Mouse (Mus musculus) CH12.LX (cell line): ENCODE data around the gene Snrpd2. TPM values are rescaled to one million over a fixed set of nuclear protein-coding genes. Genes with fewer than 3 reads are reported as not detected.
"Not testable (repeated sequence)": the region's sequence is repeated elsewhere in the genome, so short reads cannot be mapped to it uniquely, and the experiment has no call there.

Experiments
- DNase-seq: peaks from one replicate; pipeline ENCODE4 v3.0.0-alpha.2; 2013; ENCODE audit errors: extremely low read depth
- H3K27ac ChIP-seq: 2 replicates; pipeline ENCODE4 v1.5.1; 2012; ENCODE audit warnings: low read depth, mild to moderate bottlenecking, control low read depth, moderate library complexity; ENCODE audit not compliant: insufficient read depth
- H3K27me3 ChIP-seq: replicated peaks from 2 replicates; pipeline ENCODE3; 2012; ENCODE audit warnings: inconsistent platforms
- H3K36me3 ChIP-seq, 2 experiments: replicated peaks in 1 of 2; 2 replicates each; pipeline versions ENCODE3 to v1.6.1; 2012; ENCODE audit warnings: inconsistent platforms in 1 of 2, low read length in 1 of 2, mild to moderate bottlenecking in 1 of 2, mixed read lengths in 1 of 2, moderate library complexity in 1 of 2; ENCODE audit not compliant: control insufficient read depth in 1 of 2, insufficient read depth in 1 of 2
- H3K4me1 ChIP-seq, 2 experiments: 2 replicates each; pipeline ENCODE4 v1.6.1; 2012; ENCODE audit warnings: inconsistent platforms in 1 of 2, moderate library complexity in 1 of 2; ENCODE audit not compliant: insufficient read depth in 2 of 2, control insufficient read depth in 1 of 2
- H3K4me2 ChIP-seq: 2 replicates; pipeline ENCODE4 v1.6.1; 2012; ENCODE audit warnings: low read depth, mild to moderate bottlenecking, control low read depth; ENCODE audit not compliant: poor library complexity, insufficient read depth, severe bottlenecking
- H3K4me3 ChIP-seq, 3 experiments: fragments of 150-350 bp in 1 of 3; sonication (generic) in 1 of 3; replicated peaks in 1 of 3; 2 replicates each; pipeline versions ENCODE3 to v1.5.1; 2011 to 2012; ENCODE audit warnings: low read depth in 2 of 3, low read length in 2 of 3, mild to moderate bottlenecking in 2 of 3, moderate library complexity in 2 of 3, control low read depth in 1 of 3, improper control_type of control experiment in 1 of 3, inconsistent platforms in 1 of 3, mixed read lengths in 1 of 3; ENCODE audit not compliant: poor library complexity in 1 of 3
- H3K79me2 ChIP-seq: replicated peaks from 2 replicates; pipeline ENCODE4 v1.6.1; 2012; ENCODE audit warnings: mild to moderate bottlenecking, moderate library complexity; ENCODE audit not compliant: control insufficient read depth, poor library complexity, insufficient read depth, severe bottlenecking; ENCODE audit errors: extremely low read depth
- H3K9ac ChIP-seq: 2 replicates; pipeline ENCODE4 v1.6.1; 2012; ENCODE audit warnings: low read depth, mild to moderate bottlenecking, control low read depth, moderate library complexity; ENCODE audit not compliant: insufficient read depth
- H3K9me3 ChIP-seq: replicated peaks from 2 replicates; pipeline ENCODE3; 2012; ENCODE audit warnings: low read length, inconsistent platforms, mixed read lengths
- BHLHE40 ChIP-seq: IDR thresholded peaks from 2 replicates; pipeline ENCODE4 v1.6.1; 2011; ENCODE audit warnings: mild to moderate bottlenecking, low read depth, low read length, improper control_type of control experiment
- CHD1 ChIP-seq: IDR thresholded peaks from 2 replicates; pipeline ENCODE4 v1.6.1; 2012; ENCODE audit warnings: low read depth, low read length, improper control_type of control experiment, inconsistent platforms
- CHD2 ChIP-seq: IDR thresholded peaks from 2 replicates; pipeline ENCODE4 v1.6.1; 2011; ENCODE audit warnings: low read length, improper control_type of control experiment
- CTCF ChIP-seq, 2 experiments: IDR thresholded peaks in 1 of 2; conservative IDR thresholded peaks in 1 of 2; 2 replicates each; pipeline ENCODE4 v1.5.1; 2011 to 2012; ENCODE audit warnings: low read depth in 2 of 2, low read length in 2 of 2, improper control_type of control experiment in 1 of 2, inconsistent platforms in 1 of 2, mild to moderate bottlenecking in 1 of 2, moderate library complexity in 1 of 2
- ELF1 ChIP-seq: IDR thresholded peaks from 2 replicates; pipeline ENCODE4 v1.6.1; 2014; ENCODE audit warnings: low read depth, mild to moderate bottlenecking, inconsistent platforms, low read length, improper control_type of control experiment
- ETS1 ChIP-seq: conservative IDR thresholded peaks from 2 replicates; pipeline ENCODE4 v1.6.1; 2012; ENCODE audit warnings: low read depth, mild to moderate bottlenecking, inconsistent platforms, low read length, improper control_type of control experiment, moderate library complexity
- GABPA ChIP-seq: IDR thresholded peaks from 2 replicates; pipeline ENCODE4 v1.6.1; 2012; ENCODE audit warnings: low read depth, low read length, improper control_type of control experiment, inconsistent platforms; ENCODE audit not compliant: insufficient replicate concordance
- IRF4 ChIP-seq: IDR thresholded peaks from 2 replicates; pipeline ENCODE4 v1.6.1; 2014; ENCODE audit warnings: low read depth, mild to moderate bottlenecking, inconsistent platforms, low read length, improper control_type of control experiment
- JUN ChIP-seq: IDR thresholded peaks from 2 replicates; pipeline ENCODE4 v1.6.1; 2011; ENCODE audit warnings: low read depth, mild to moderate bottlenecking, low read length, improper control_type of control experiment, moderate library complexity; ENCODE audit not compliant: insufficient read depth
- JUND ChIP-seq: conservative IDR thresholded peaks from 2 replicates; pipeline ENCODE4 v1.6.1; 2011; ENCODE audit warnings: low read depth, low read length, improper control_type of control experiment
- KAT2A ChIP-seq: IDR thresholded peaks from 2 replicates; pipeline ENCODE4 v1.6.1; 2012; ENCODE audit warnings: low read length, improper control_type of control experiment, inconsistent platforms; ENCODE audit not compliant: insufficient replicate concordance
- MAFK ChIP-seq: IDR thresholded peaks from 2 replicates; pipeline ENCODE4 v1.6.1; 2011; ENCODE audit warnings: low read length, improper control_type of control experiment; ENCODE audit not compliant: insufficient replicate concordance
- MAX ChIP-seq: IDR thresholded peaks from 2 replicates; pipeline ENCODE4 v1.6.1; 2011; ENCODE audit warnings: low read length, improper control_type of control experiment
- MEF2A ChIP-seq: IDR thresholded peaks from 2 replicates; pipeline ENCODE4 v1.6.1; 2014; ENCODE audit warnings: low read depth, mild to moderate bottlenecking, inconsistent platforms, low read length, improper control_type of control experiment, borderline replicate concordance
- MXI1 ChIP-seq: IDR thresholded peaks from 2 replicates; pipeline ENCODE4 v1.6.1; 2011; ENCODE audit warnings: mild to moderate bottlenecking, low read depth, low read length, improper control_type of control experiment
- NELFE ChIP-seq: IDR thresholded peaks from 2 replicates; pipeline ENCODE4 v1.6.1; 2011; ENCODE audit warnings: low read depth, low read length, improper control_type of control experiment
- NRF1 ChIP-seq: IDR thresholded peaks from 2 replicates; pipeline ENCODE4 v1.6.1; 2014; ENCODE audit warnings: low read depth, mild to moderate bottlenecking, inconsistent platforms, low read length, improper control_type of control experiment, moderate library complexity
- POLR2A ChIP-seq: IDR thresholded peaks from 2 replicates; pipeline ENCODE4 v1.6.1; 2011; ENCODE audit warnings: low read depth, mild to moderate bottlenecking, improper control_type of control experiment, low read length
- POLR2AphosphoS2 ChIP-seq: IDR thresholded peaks from 2 replicates; pipeline ENCODE4 v1.6.1; 2011; ENCODE audit warnings: low read depth, low read length, improper control_type of control experiment
- RCOR1 ChIP-seq: conservative IDR thresholded peaks from 2 replicates; pipeline ENCODE4 v1.6.1; 2012; ENCODE audit warnings: low read depth, mild to moderate bottlenecking, inconsistent platforms, low read length, improper control_type of control experiment
- SIN3A ChIP-seq: IDR thresholded peaks from 2 replicates; pipeline ENCODE4 v1.6.1; 2012; ENCODE audit warnings: low read length, improper control_type of control experiment, inconsistent platforms
- SMC3 ChIP-seq: IDR thresholded peaks from 2 replicates; pipeline ENCODE4 v1.6.1; 2011; ENCODE audit warnings: low read depth, low read length, improper control_type of control experiment
- TBP ChIP-seq: conservative IDR thresholded peaks from 2 replicates; pipeline ENCODE4 v1.6.1; 2011; ENCODE audit warnings: low read depth, low read length, improper control_type of control experiment
- UBTF ChIP-seq: IDR thresholded peaks from 2 replicates; pipeline ENCODE4 v1.6.1; 2012; ENCODE audit warnings: low read depth, mild to moderate bottlenecking, inconsistent platforms, low read length, improper control_type of control experiment, moderate library complexity
- USF1 ChIP-seq: IDR thresholded peaks from 2 replicates; pipeline ENCODE4 v1.6.1; 2014; ENCODE audit warnings: low read depth, mild to moderate bottlenecking, inconsistent platforms, low read length, improper control_type of control experiment
- ZC3H11A ChIP-seq: IDR thresholded peaks from 2 replicates; pipeline ENCODE4 v1.6.1; 2012; ENCODE audit warnings: low read depth, mild to moderate bottlenecking, inconsistent platforms, low read length, improper control_type of control experiment
- ZKSCAN1 ChIP-seq: IDR thresholded peaks from 2 replicates; pipeline ENCODE4 v1.6.1; 2012; ENCODE audit warnings: low read depth, inconsistent platforms, low read length, improper control_type of control experiment, borderline replicate concordance
- ZMIZ1 ChIP-seq: IDR thresholded peaks from 2 replicates; pipeline ENCODE4 v1.6.1; 2012; ENCODE audit warnings: low read depth, mild to moderate bottlenecking, inconsistent platforms, low read length, improper control_type of control experiment
- ZNF384 ChIP-seq: IDR thresholded peaks from 2 replicates; pipeline ENCODE4 v1.6.1; 2012; ENCODE audit warnings: low read depth, low read length, improper control_type of control experiment, inconsistent platforms
- dilution Hi-C: fragments of 300-500 bp; cut with MboI; formaldehyde crosslinking; loops from 2 replicates; pipeline ENCODE4 v1.14.3; 2020; ENCODE audit warnings: low sequenced_read_pairs; ENCODE audit not compliant: extremely low pct_unique_long_range_greater_than_20kb, extremely low pct_ligation_motif_present
- in situ Hi-C: fragments of 300-500 bp; cut with MboI; formaldehyde crosslinking; loops from 3 replicates; pipeline ENCODE4 v1.14.3; 2019; ENCODE audit warnings: low sequenced_read_pairs, low pct_ligation_motif_present, low pct_unique_long_range_greater_than_20kb, mixed read lengths
- polyA plus RNA-seq: library from polyadenylated mRNA; unstranded; fragments of >175 nt; gene quantifications from 2 replicates; pipeline ENCODE4 v1.2.1, GENCODE M21; 2012; ENCODE audit warnings: low read depth; ENCODE audit not compliant: insufficient read length
- total RNA-seq, 2 experiments: library from RNA; depleted of rRNA; stranded (reverse); fragments of 300-350 nt in 1 of 2; fragments of >200 nt in 1 of 2; gene quantifications; 2 replicates each; pipeline ENCODE4 v1.2.3; 2012 to 2014

Snrpd2 gene
- total and polyA plus RNA-seq, 3 experiments, result 177 to 348 (median 213) TPM

DNA sequence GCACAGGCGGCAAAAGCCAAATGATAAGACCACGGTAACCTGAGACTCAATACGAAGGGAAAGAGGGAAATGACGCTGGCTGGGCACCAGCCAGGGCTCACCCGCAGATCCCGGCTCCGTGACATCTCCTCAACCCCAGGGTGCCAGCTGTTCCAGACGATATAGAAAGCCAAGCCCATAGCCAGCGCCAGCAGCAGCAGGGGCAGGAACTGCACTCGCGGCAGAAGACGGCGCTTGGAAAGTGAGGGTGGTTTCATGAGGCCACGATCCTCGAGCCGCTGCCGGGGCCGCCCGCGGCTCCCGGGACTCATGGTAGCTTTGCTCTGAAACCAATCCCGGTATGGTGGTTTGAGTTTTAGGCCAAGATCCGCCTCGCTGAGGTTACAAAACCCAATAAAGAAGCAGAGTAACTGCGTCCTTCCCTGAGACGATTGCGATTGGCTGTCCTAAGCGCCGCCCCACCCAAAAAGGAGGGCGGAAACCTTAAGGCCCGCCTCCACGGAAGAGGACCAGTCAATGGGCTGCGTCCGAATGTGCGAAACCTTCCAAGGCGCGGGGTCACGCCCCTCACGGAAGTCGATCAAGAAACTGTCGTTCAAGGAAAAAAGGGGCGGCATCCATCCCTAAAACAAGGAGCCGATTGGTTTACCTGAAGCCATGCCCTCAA lies 514 bp upstream of the Snrpd2 start, which contains the start of gene Qpctl (continued):
- TF ChIP-seq MAX (0 out of 2 replicates have a peak, but pooled peaks have one; percentile 27), CHD1 (no peak), ETS1 (no peak), JUND (no peak), ZNF384 (no peak), GABPA (no peak), POLR2AphosphoS2 (no peak; the same call in 1 of the 2 replicates), UBTF (no peak), TBP (peak; percentile 88), CHD2 (peak; percentile 64), ELF1 (peak; percentile 85), MAFK (no peak), MEF2A (0 out of 2 replicates have a peak, but pooled peaks have one; percentile 32), CTCF (conservative IDR thresholded peaks at IDR 0.05 in 1 of 2, IDR thresholded peaks at IDR 0.05 in 1 of 2; ENCODE audit: low read depth in 2 of 2, low read length in 2 of 2) (no peak), MXI1 (no peak; the same call in 1 of the 2 replicates)

DNA sequence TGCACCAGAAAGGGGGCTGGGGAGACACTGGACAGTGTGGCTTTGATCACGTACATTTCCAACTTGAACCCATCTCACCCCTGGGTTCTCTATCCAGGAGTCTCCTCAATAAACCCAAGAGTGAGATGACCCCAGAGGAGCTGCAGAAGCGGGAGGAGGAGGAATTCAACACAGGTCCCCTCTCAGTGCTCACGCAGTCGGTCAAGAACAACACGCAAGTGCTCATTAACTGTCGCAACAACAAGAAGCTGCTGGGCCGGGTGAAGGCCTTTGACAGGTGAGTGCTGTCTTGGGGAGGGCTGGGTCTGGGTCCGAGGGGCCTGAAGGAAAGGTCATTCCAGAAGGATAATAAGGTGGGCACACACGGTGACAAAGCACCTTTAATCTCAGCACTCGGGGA lies 1.6 kb downstream of the Snrpd2 start:
- dilution Hi-C loops, DNase-seq, H3K9me3 ChIP-seq, H3K27me3 ChIP-seq, H3K27ac ChIP-seq, in situ Hi-C loops, H3K4me2 ChIP-seq: not testable (repeated sequence)
- peak overlapping the region in 1 of 3 experiments; percentile 62 for H3K4me3 ChIP-seq
- peaks cover 15% of the 10 kb centered on the region for H3K79me2 ChIP-seq
- H3K4me1 ChIP-seq, result peaks cover 6 to 39% of the 10 kb centered on the region in 2 experiments
- H3K36me3 ChIP-seq, result peaks cover 40 to 65% of the 10 kb centered on the region in 2 experiments
- H3K9ac ChIP-seq, result 0 out of 2 replicates have a peak overlapping the region, but pooled peaks have one; percentile 97

DNA sequence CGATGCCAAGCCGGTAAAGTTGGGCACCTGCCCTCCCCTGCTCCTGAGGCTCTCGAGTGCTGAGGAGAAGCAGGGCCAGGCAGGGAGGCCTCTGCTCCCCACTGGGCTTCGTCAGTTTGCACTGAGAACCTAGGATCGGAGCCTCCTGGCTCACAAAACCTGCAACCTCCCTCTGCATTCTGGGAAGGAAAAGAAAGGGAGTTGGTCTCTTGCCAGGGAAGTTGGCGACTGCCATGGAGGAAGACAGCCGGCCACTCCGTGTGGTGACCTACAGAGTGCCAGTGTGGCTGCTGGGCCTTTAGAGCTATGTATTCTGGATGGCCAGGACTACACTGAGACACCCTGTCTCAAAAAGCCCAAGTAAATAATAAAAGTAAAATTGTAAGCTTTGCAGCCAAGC lies 5.3 kb downstream of the Snrpd2 start:
- no peak for DNase-seq
- dilution Hi-C loops, result no loop called here
- TF ChIP-seq ZC3H11A (no peak), JUN (no peak), BHLHE40 (no peak), POLR2AphosphoS2 (no peak; the same call in 1 of the 2 replicates), NELFE (no peak), SIN3A (no peak), RCOR1 (no peak), SMC3 (no peak), USF1 (no peak), ZKSCAN1 (no peak), ZMIZ1 (no peak), GABPA (no peak), ELF1 (no peak), POLR2A (no peak), IRF4 (no peak), CHD2 (no peak), MAFK (no peak), NRF1 (no peak), KAT2A (no peak)
- no peak overlapping the region for H3K4me2 ChIP-seq
- no peaks in the 10 kb centered on the region for H3K27me3 ChIP-seq
- peaks cover 31 to 79% of the 10 kb centered on the region in 2 experiments for H3K36me3 ChIP-seq
- H3K4me1 ChIP-seq, result peaks cover 11 to 27% of the 10 kb centered on the region in 2 experiments
- H3K27ac ChIP-seq, result no peak overlapping the region
- in situ Hi-C loops, result no loop called here
- H3K79me2 ChIP-seq, result peaks cover 15% of the 10 kb centered on the region
- H3K4me3 ChIP-seq, result no peak overlapping the region
- no peak overlapping the region for H3K9ac ChIP-seq
- no peaks in the 10 kb centered on the region for H3K9me3 ChIP-seq
